Mouse (Mus musculus): Measurements from ENCODE around the gene Pde3b. TPM values are rescaled to one million over a fixed set of nuclear protein-coding genes. Genes with fewer than 3 reads are reported as not detected.

Pde3b gene
- total and polyA plus RNA-seq, 2 experiments from 2014 or later, result 1.9 to 7.5 TPM

- H3K4me2 ChIP-seq (ENCODE audit: low read depth, low read length), result no peak overlapping the region
- H3K9ac ChIP-seq (replicated peaks; ENCODE audit: low read depth, low read length), result no peak overlapping the region
- WGBS, result 86% methylated on average over 3 of the region's 3 CpGs
- H3K27me3 ChIP-seq (ENCODE audit: control insufficient read depth, insufficient read depth, low read length), result no peaks in the 10 kb centered on the region
- H3K4me1 ChIP-seq (ENCODE audit: control insufficient read depth, insufficient read depth), result 0 out of 2 replicates have a peak, but pooled peaks cover 3% of the 10 kb centered on the region
- DNase-seq (ENCODE audit: low spot score) (no peak), ATAC-seq (ENCODE audit: insufficient read depth, low read depth) (no peak)
- H3K4me3 ChIP-seq (ENCODE audit: low read depth, low read length), result no peak overlapping the region
- H3K9me3 ChIP-seq (replicated peaks; ENCODE audit: control insufficient read depth, low read length), result no peaks in the 10 kb centered on the region
- no peak overlapping the region for H3K27ac ChIP-seq (ENCODE audit: low read depth)
- no peaks in the 10 kb centered on the region for H3K36me3 ChIP-seq (replicated peaks; ENCODE audit: control insufficient read depth, insufficient read depth, low read length)
- TF ChIP-seq CTCF (IDR thresholded peaks at IDR 0.05; ENCODE audit: low read depth), result no peak
- no peak for TF ChIP-seq EP300 (IDR thresholded peaks at IDR 0.05; ENCODE audit: low read depth)
These were observed 51.3 kb downstream of the Pde3b start for GRCm38 (mm10) chr7:114466358-114466757.

GRCm38 (mm10) chr7:114472471-114472870 is 57.4 kb downstream of the Pde3b start:
- no peaks in the 10 kb centered on the region for H3K27me3 ChIP-seq (ENCODE audit: control insufficient read depth, insufficient read depth, low read length)
- peaks cover 4% of the 10 kb centered on the region; the same call in 1 of the 2 replicates for H3K4me1 ChIP-seq (ENCODE audit: control insufficient read depth, insufficient read depth)
- H3K9me3 ChIP-seq (replicated peaks; ENCODE audit: control insufficient read depth, low read length), result no peaks in the 10 kb centered on the region
- H3K36me3 ChIP-seq (replicated peaks; ENCODE audit: control insufficient read depth, insufficient read depth, low read length), result no peaks in the 10 kb centered on the region
- 26% methylated on average over 2 of the region's 2 CpGs for WGBS
- no peak for ATAC-seq (ENCODE audit: insufficient read depth, low read depth)
- no peak overlapping the region for H3K4me3 ChIP-seq (ENCODE audit: low read depth, low read length)
- TF ChIP-seq EP300 (IDR thresholded peaks at IDR 0.05; ENCODE audit: low read depth) (no peak), CTCF (IDR thresholded peaks at IDR 0.05; ENCODE audit: low read depth) (no peak)
- DNase-seq (ENCODE audit: low spot score), result no peak
- H3K9ac ChIP-seq (replicated peaks; ENCODE audit: low read depth, low read length), result no peak overlapping the region
- H3K4me2 ChIP-seq (ENCODE audit: low read depth, low read length), result no peak overlapping the region
- no peak overlapping the region for H3K27ac ChIP-seq (ENCODE audit: low read depth)

- Histone ChIP-seq H3K4me1 (ENCODE audit: control insufficient read depth, insufficient read depth) (peaks cover 4% of the 10 kb centered on the region; the same call in 1 of the 2 replicates), H3K4me3 (ENCODE audit: low read depth, low read length) (no peak overlapping the region), H3K27me3 (ENCODE audit: control insufficient read depth, insufficient read depth, low read length) (no peaks in the 10 kb centered on the region), H3K4me2 (ENCODE audit: low read depth, low read length) (no peak overlapping the region), H3K9me3 (replicated peaks; ENCODE audit: control insufficient read depth, low read length) (no peaks in the 10 kb centered on the region), H3K9ac (replicated peaks; ENCODE audit: low read depth, low read length) (no peak overlapping the region), H3K27ac (ENCODE audit: low read depth) (no peak overlapping the region), H3K36me3 (replicated peaks; ENCODE audit: control insufficient read depth, insufficient read depth, low read length) (no peaks in the 10 kb centered on the region)
- no peak for ATAC-seq (ENCODE audit: insufficient read depth, low read depth)
- no peak for DNase-seq (ENCODE audit: low spot score)
- WGBS, result 69% methylated on average over 1 of the region's 1 CpGs
- TF ChIP-seq CTCF (IDR thresholded peaks at IDR 0.05; ENCODE audit: low read depth), result no peak
- TF ChIP-seq EP300 (IDR thresholded peaks at IDR 0.05; ENCODE audit: low read depth), result no peak
These were observed 59.8 kb downstream of the Pde3b start for GRCm38 (mm10) chr7:114474889-114475288.

- Histone ChIP-seq H3K27ac (ENCODE audit: low read depth) (no peak overlapping the region), H3K9ac (replicated peaks; ENCODE audit: low read depth, low read length) (no peak overlapping the region), H3K36me3 (replicated peaks; ENCODE audit: control insufficient read depth, insufficient read depth, low read length) (no peaks in the 10 kb centered on the region), H3K4me1 (ENCODE audit: control insufficient read depth, insufficient read depth) (no peaks in the 10 kb centered on the region), H3K27me3 (ENCODE audit: control insufficient read depth, insufficient read depth, low read length) (no peaks in the 10 kb centered on the region), H3K4me3 (ENCODE audit: low read depth, low read length) (no peak overlapping the region), H3K4me2 (ENCODE audit: low read depth, low read length) (no peak overlapping the region), H3K9me3 (replicated peaks; ENCODE audit: control insufficient read depth, low read length) (no peaks in the 10 kb centered on the region)
- ATAC-seq (ENCODE audit: insufficient read depth, low read depth), result no peak
- TF ChIP-seq CTCF (IDR thresholded peaks at IDR 0.05; ENCODE audit: low read depth) (no peak), EP300 (IDR thresholded peaks at IDR 0.05; ENCODE audit: low read depth) (no peak)
- 62% methylated on average over 2 of the region's 2 CpGs for WGBS
- DNase-seq (ENCODE audit: low spot score), result no peak
These were observed 62.8 kb downstream of the Pde3b start for GRCm38 (mm10) chr7:114477884-114478283.

GRCm38 (mm10) chr7:114478901-114479300 is 63.8 kb downstream of the Pde3b start:
- Histone ChIP-seq H3K4me2 (ENCODE audit: low read depth, low read length) (no peak overlapping the region), H3K27me3 (ENCODE audit: control insufficient read depth, insufficient read depth, low read length) (no peaks in the 10 kb centered on the region), H3K27ac (ENCODE audit: low read depth) (no peak overlapping the region), H3K9ac (replicated peaks; ENCODE audit: low read depth, low read length) (no peak overlapping the region), H3K36me3 (replicated peaks; ENCODE audit: control insufficient read depth, insufficient read depth, low read length) (no peaks in the 10 kb centered on the region), H3K4me3 (ENCODE audit: low read depth, low read length) (no peak overlapping the region), H3K9me3 (replicated peaks; ENCODE audit: control insufficient read depth, low read length) (no peaks in the 10 kb centered on the region), H3K4me1 (ENCODE audit: control insufficient read depth, insufficient read depth) (no peaks in the 10 kb centered on the region)
- DNase-seq (ENCODE audit: low spot score) (no peak), ATAC-seq (ENCODE audit: insufficient read depth, low read depth) (no peak)
- 65% methylated on average over 5 of the region's 5 CpGs for WGBS
- TF ChIP-seq EP300 (IDR thresholded peaks at IDR 0.05; ENCODE audit: low read depth), result no peak
- TF ChIP-seq CTCF (IDR thresholded peaks at IDR 0.05; ENCODE audit: low read depth), result no peak

- 74% methylated on average over 4 of the region's 4 CpGs for WGBS
- Histone ChIP-seq H3K4me3 (ENCODE audit: low read depth, low read length) (no peak overlapping the region), H3K27me3 (ENCODE audit: control insufficient read depth, insufficient read depth, low read length) (no peaks in the 10 kb centered on the region), H3K9me3 (replicated peaks; ENCODE audit: control insufficient read depth, low read length) (no peaks in the 10 kb centered on the region), H3K4me2 (ENCODE audit: low read depth, low read length) (no peak overlapping the region), H3K4me1 (ENCODE audit: control insufficient read depth, insufficient read depth) (no peaks in the 10 kb centered on the region), H3K9ac (replicated peaks; ENCODE audit: low read depth, low read length) (no peak overlapping the region), H3K36me3 (replicated peaks; ENCODE audit: control insufficient read depth, insufficient read depth, low read length) (no peaks in the 10 kb centered on the region), H3K27ac (ENCODE audit: low read depth) (no peak overlapping the region)
- no peak for TF ChIP-seq CTCF (IDR thresholded peaks at IDR 0.05; ENCODE audit: low read depth)
- TF ChIP-seq EP300 (IDR thresholded peaks at IDR 0.05; ENCODE audit: low read depth), result no peak
- DNase-seq (ENCODE audit: low spot score) (no peak), ATAC-seq (ENCODE audit: insufficient read depth, low read depth) (no peak)
These were observed 64.7 kb downstream of the Pde3b start for GRCm38 (mm10) chr7:114479779-114480178.
